Mouse (Mus musculus) thymus, adult 2 months (tissue): Measurements from ENCODE around the gene Cdk18. TPM values are rescaled to one million over a fixed set of nuclear protein-coding genes. Genes with fewer than 3 reads are reported as not detected.
"Not testable (repeated sequence)": the region's sequence is repeated elsewhere in the genome, so short reads cannot be mapped to it uniquely, and the experiment has no call there.

Experiments used
- DNase-seq: peaks from one replicate; pipeline ENCODE4 v3.0.0; 2021
- H3K27ac ChIP-seq: fragments of 200-500 bp; 2 replicates; pipeline ENCODE4 v1.5.1; 2012; ENCODE audit warnings: low read length, control low read depth; ENCODE audit not compliant: control insufficient read depth, insufficient read depth
- H3K27me3 ChIP-seq: fragments of 200-500 bp; 2 replicates; pipeline ENCODE4 v1.6.1; 2012; ENCODE audit warnings: mild to moderate bottlenecking, low read length, moderate library complexity, mixed read lengths; ENCODE audit not compliant: control insufficient read depth, insufficient read depth
- H3K36me3 ChIP-seq: fragments of 200-500 bp; 2 replicates; pipeline ENCODE4 v1.6.1; 2012; ENCODE audit warnings: mild to moderate bottlenecking, low read length, moderate library complexity; ENCODE audit not compliant: control insufficient read depth, insufficient read depth
- H3K4me1 ChIP-seq: fragments of 200-500 bp; replicated peaks from 2 replicates; pipeline ENCODE4 v1.6.1; 2012; ENCODE audit warnings: low read length; ENCODE audit not compliant: control insufficient read depth, insufficient read depth
- H3K4me3 ChIP-seq: fragments of 200-500 bp; 2 replicates; pipeline ENCODE4 v1.5.1; 2012; ENCODE audit warnings: mild to moderate bottlenecking, low read length, control low read depth, moderate library complexity; ENCODE audit not compliant: control insufficient read depth, insufficient read depth
- CTCF ChIP-seq: fragments of 200-500 bp; IDR thresholded peaks from 2 replicates; pipeline ENCODE4 v1.5.1; 2012; ENCODE audit warnings: mild to moderate bottlenecking, control low read depth, low read length, moderate library complexity, borderline replicate concordance; ENCODE audit not compliant: control insufficient read depth, poor library complexity, insufficient read depth; ENCODE audit errors: extremely low read depth
- POLR2A ChIP-seq: fragments of 200-500 bp; IDR thresholded peaks from 2 replicates; pipeline ENCODE4 v1.6.1; 2012; ENCODE audit warnings: mild to moderate bottlenecking, low read length, control low read depth, moderate library complexity; ENCODE audit not compliant: control insufficient read depth, poor library complexity, insufficient read depth; ENCODE audit errors: extremely low read depth
- WGBS: fragments of 180-500 bp; shearing (Covaris S2); methylation state at CpG from one replicate; pipeline ENCODE4 v1.1.7; 2018; 5-methylcytosine and 5-hydroxymethylcytosine counted together
- polyA plus RNA-seq: library from polyadenylated mRNA; depleted of rRNA; stranded (reverse); fragments of >200 nt; gene quantifications from 2 replicates; pipeline ENCODE4 v1.2.3, GENCODE M21; 2012

The Cdk18 gene
- polyA plus RNA-seq, 1 experiment = 8.6 TPM

DNA sequence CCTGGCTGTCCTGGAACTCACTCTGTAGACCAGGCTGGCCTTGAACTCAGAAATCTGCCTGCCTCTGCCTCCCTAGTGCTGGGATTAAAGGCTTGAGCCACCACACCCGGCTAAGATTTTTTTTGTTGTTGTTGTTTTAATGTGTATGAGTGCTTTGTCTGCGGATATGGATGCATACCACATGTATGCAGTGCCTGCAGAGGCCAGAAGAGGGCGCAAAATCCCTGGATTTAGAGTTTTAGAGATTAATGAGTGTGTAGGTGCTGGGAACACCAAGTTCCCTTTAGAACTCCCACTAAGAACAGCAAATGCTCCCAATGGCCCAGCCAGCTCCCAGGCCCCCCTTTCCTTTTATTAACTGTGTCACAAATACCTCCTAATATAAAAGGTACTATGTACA, 26.4 kb upstream of the Cdk18 start:
- no peaks in the 10 kb centered on the region for H3K36me3 ChIP-seq
- peaks cover 2% of the 10 kb centered on the region; the same call in 1 of the 2 replicates for H3K4me1 ChIP-seq
- DNase-seq = peak; percentile 44
- TF ChIP-seq POLR2A (no peak), CTCF (no peak)
- H3K4me3 ChIP-seq = no peak overlapping the region
- no peak overlapping the region for H3K27ac ChIP-seq
- no peaks in the 10 kb centered on the region for H3K27me3 ChIP-seq
- 70% methylated on average over 3 of the region's 3 CpGs for WGBS

DNA sequence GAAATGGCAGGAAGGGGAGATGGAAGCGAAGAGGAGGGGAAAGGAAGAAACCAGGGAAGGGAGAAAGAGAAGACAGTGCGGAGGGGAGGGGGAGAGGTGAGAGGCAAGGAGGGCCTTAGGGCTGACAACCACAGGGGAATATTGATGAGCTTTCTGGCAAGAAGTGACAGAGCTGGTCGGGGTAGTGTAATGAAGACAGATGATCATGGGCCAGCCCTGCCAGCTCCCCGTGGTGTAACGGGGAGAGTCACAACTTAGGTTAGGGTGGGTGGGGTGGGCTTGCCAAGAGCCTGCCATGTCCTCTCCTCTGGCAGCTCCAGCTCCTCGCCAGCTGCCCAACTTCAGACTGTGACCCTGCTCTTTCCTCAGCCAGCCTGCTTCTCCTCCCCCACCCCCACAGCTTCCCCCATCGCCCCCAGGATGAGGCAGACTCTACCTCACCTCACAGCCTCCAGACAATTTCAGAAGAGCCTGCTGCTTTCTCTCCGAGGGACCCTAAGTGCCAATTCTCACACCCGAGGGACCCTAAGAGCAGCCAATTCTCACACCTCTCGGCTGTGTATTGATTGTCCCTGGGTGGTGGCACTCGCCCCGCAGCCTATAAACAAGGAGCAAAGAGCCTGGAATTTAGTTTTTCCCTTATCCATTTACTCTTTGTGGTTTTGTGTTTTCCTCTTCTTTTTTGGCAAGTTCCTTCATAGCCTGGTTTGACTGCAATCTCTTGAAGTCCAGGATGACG, 25.5 kb upstream of the Cdk18 start:
- Histone ChIP-seq H3K27me3 (no peaks in the 10 kb centered on the region), H3K4me1 (0 out of 2 replicates have a peak, but pooled peaks cover 2% of the 10 kb centered on the region), H3K36me3 (no peaks in the 10 kb centered on the region), H3K27ac (no peak overlapping the region), H3K4me3 (no peak overlapping the region)
- 72% methylated on average over 13 of the region's 13 CpGs for WGBS
- no peak for DNase-seq
- TF ChIP-seq POLR2A (no peak), CTCF (no peak)

DNA sequence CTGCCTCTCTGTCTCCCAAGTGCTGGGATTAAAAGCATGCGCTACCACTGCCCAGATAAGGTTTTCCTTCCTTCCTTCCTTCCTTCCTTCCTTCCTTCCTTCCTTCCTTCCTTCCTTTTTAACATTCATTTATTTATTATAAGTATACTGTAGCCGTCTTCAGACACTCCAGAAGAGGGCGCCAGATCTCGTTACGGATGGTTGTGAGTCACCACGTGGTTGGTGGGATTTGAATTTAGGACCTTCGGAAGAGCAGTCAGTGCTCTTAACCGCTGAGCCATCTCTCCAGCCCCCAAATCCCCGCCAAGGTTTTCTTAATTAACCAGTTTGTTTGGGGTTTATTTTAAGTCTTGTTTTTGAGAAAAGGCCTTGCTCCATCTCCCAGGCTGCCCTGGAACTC, 23.1 kb upstream of the Cdk18 start:
- not testable (repeated sequence) for DNase-seq, H3K36me3 ChIP-seq, H3K4me1 ChIP-seq, H3K27me3 ChIP-seq, H3K27ac ChIP-seq, H3K4me3 ChIP-seq
- WGBS = 58% methylated on average over 9 of the region's 9 CpGs

DNA sequence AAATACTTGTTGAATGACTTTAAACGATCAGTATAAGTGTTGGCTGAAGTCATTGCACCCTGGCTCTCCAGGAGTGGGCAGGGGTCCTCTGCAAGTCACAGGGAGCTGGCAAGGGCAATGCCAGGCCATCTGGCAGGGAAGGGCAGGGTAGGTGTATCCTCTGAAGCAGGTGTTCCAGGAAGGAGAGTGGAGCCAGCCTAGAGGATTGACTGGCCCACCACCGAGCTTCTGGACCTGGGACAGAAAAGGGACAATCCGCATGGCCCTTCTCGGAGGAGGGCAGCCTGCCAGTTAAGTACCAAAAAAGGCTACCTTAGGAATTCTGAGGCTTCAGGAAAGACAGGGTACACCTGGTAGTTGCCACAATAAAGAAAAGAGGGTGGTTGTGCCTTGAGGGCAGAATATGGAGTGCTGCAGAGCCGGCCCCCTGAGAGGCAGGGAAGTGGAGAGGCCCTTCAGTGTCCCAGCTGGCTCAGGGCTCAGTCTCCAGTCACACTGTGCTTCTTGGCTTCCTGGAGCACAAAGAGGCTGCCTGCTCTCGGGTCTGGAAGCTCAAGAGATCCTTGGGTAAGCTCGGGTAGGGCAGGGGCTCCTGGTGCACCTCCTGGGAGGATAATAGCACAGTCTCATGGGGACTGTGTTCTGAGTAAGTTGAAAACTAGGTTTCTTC, 21.9 kb upstream of the Cdk18 start:
- H3K4me3 ChIP-seq = no peak overlapping the region
- WGBS = 82% methylated on average over 7 of the region's 7 CpGs
- H3K27ac ChIP-seq = no peak overlapping the region
- TF ChIP-seq CTCF (no peak), POLR2A (no peak)
- no peaks in the 10 kb centered on the region for H3K4me1 ChIP-seq
- no peak for DNase-seq
- H3K27me3 ChIP-seq = no peaks in the 10 kb centered on the region
- no peaks in the 10 kb centered on the region for H3K36me3 ChIP-seq

DNA sequence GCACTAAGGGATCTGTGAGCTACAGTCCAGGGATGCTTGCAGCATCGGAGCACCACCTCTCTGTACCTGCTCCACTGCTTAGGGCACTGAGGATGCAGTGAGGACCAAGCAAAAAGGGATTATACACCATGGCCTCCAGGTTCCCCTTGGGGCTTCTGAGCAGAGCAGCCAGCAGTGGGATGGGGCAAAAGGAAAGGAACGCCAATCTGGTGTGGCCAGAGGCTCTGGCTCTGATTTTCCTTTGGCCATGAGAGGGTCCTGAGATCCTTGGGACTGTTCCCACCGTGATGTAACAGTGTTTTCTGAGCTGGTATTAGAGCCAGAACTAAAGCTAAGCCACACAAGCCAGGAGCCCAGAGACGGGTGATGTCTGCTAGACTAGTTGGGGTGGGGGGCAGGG, 20.2 kb upstream of the Cdk18 start:
- Histone ChIP-seq H3K36me3 (no peaks in the 10 kb centered on the region), H3K27me3 (no peaks in the 10 kb centered on the region), H3K4me3 (no peak overlapping the region), H3K27ac (no peak overlapping the region), H3K4me1 (no peaks in the 10 kb centered on the region)
- TF ChIP-seq CTCF (no peak), POLR2A (no peak)
- WGBS = 84% methylated on average over 4 of the region's 4 CpGs
- no peak for DNase-seq

DNA sequence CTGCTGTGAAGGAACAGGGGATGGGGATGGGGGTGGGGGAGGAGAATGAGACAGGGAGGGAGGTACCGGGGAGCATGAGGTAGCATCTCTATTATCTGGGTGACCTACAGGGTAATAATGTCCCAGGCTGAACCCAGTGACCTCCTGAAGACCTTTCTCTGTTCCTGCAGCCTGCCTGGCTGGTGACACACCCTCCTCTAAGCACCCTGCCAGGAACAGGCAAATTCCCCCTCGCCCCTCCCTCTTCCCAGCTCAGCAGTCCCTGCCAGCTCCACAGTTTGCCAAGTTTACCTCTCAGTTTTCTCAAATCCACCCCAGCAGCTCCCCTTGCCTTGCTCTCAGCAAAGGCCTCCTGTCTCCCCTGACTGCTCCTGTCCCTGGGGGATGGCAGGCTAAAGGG, 19.3 kb upstream of the Cdk18 start:
- no peak for DNase-seq
- 77% methylated on average over 2 of the region's 2 CpGs for WGBS
- Histone ChIP-seq H3K4me3 (no peak overlapping the region), H3K27me3 (no peaks in the 10 kb centered on the region), H3K27ac (no peak overlapping the region), H3K36me3 (no peaks in the 10 kb centered on the region), H3K4me1 (no peaks in the 10 kb centered on the region)
- TF ChIP-seq CTCF (no peak), POLR2A (no peak)

DNA sequence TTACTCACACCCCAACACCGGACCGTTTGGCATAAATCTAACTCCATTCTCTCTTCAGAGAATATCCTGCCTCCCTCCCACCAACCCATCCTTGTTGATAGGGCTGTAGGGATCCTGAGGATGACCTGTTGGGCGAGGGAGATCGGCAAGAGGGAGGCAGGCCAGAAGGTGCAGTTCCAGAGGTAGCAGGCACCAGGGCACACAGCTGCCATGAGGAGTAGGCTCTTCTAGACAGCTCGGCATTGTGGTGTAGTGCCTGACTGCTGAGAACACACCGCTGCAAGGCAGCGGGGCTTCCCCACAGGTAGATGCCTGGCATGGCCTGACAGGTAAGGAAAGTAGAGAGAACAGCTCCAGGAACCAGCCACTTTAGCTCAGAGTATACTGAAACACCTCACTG, 18.3 kb upstream of the Cdk18 start:
- DNase-seq = no peak
- Histone ChIP-seq H3K4me3 (no peak overlapping the region), H3K27ac (no peak overlapping the region), H3K27me3 (no peaks in the 10 kb centered on the region), H3K4me1 (no peaks in the 10 kb centered on the region), H3K36me3 (no peaks in the 10 kb centered on the region)
- WGBS = 64% methylated on average over 7 of the region's 7 CpGs
- TF ChIP-seq POLR2A (no peak), CTCF (no peak)
